Mouse (Mus musculus): ENCODE measurements at regions not wholly inside any gene's neighbourhood (a gene's known extent, or its start where the extent isn't known, plus 50 kb on each side); places are given as distances from the start of the nearest gene placed in this dataset.
"Not testable (repeated sequence)": the region's sequence is repeated elsewhere in the genome, so short reads cannot be mapped to it uniquely, and the experiment has no call there.

DNA sequence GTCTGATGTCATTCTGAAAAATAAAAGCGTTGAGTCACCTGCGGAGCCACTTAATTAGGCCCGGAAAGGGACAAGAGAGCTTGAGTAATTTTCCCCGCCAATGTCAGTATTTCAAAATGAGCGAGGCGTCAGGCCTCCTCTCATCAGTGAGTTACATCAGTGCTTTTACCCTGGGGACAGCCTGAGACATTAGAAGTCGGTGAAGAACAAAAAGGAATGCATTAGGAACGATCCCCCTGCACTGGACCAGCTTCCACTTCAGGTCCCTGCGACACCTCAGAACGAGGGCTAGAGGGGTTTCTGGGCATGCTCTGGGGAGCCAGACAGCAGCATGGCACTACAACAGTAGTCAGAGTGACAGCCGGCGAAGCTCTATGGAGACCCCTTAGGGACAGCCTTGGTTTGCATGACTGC, 162.3 kb downstream of the Bcl2l11 start:
- WGBS (ENCODE audit: insufficient replicate concordance) = 54% methylated on average over 12 of the region's 12 CpGs
- Histone ChIP-seq H3K4me1 (ENCODE audit: control insufficient read depth, insufficient read depth, low read length) (peaks cover 14% of the 10 kb centered on the region; the same call in 1 of the 2 replicates), H3K4me2 (no peak overlapping the region), H3K27ac (ENCODE audit: low read depth, low read length) (no peak overlapping the region), H3K4me3 (ENCODE audit: low read depth, low read length) (no peak overlapping the region), H3K9me3 (replicated peaks; ENCODE audit: control insufficient read depth, low read length) (no peaks in the 10 kb centered on the region), H3K9ac (ENCODE audit: low read depth, low read length) (no peak overlapping the region), H3K36me3 (ENCODE audit: control insufficient read depth, insufficient read depth, low read length) (no peaks in the 10 kb centered on the region), H3K27me3 (ENCODE audit: control insufficient read depth, insufficient read depth, low read length) (no peaks in the 10 kb centered on the region)
- ATAC-seq (replicated peaks; ENCODE audit: insufficient number of reproducible peaks, low FRiP score, low TSS enrichment) = no peak

GRCm38 (mm10) chr2:128290609-128291008, 164.8 kb downstream of the Bcl2l11 start:
- 91% methylated on average over 3 of the region's 3 CpGs for WGBS (ENCODE audit: insufficient replicate concordance)
- Histone ChIP-seq H3K27me3 (ENCODE audit: control insufficient read depth, insufficient read depth, low read length) (no peaks in the 10 kb centered on the region), H3K36me3 (ENCODE audit: control insufficient read depth, insufficient read depth, low read length) (no peaks in the 10 kb centered on the region), H3K9ac (ENCODE audit: low read depth, low read length) (no peak overlapping the region), H3K4me3 (ENCODE audit: low read depth, low read length) (no peak overlapping the region), H3K9me3 (replicated peaks; ENCODE audit: control insufficient read depth, low read length) (no peaks in the 10 kb centered on the region), H3K4me1 (ENCODE audit: control insufficient read depth, insufficient read depth, low read length) (peaks cover 8% of the 10 kb centered on the region; the same call in 1 of the 2 replicates), H3K4me2 (no peak overlapping the region), H3K27ac (ENCODE audit: low read depth, low read length) (no peak overlapping the region)
- no peak for ATAC-seq (replicated peaks; ENCODE audit: insufficient number of reproducible peaks, low FRiP score, low TSS enrichment)

GRCm38 (mm10) chr2:128294610-128295009, 168.8 kb downstream of the Bcl2l11 start:
- Histone ChIP-seq H3K4me1 (ENCODE audit: control insufficient read depth, insufficient read depth, low read length) (peaks cover 13% of the 10 kb centered on the region; the same call in 1 of the 2 replicates), H3K9ac (ENCODE audit: low read depth, low read length) (no peak overlapping the region), H3K4me3 (ENCODE audit: low read depth, low read length) (no peak overlapping the region), H3K9me3 (replicated peaks; ENCODE audit: control insufficient read depth, low read length) (no peaks in the 10 kb centered on the region), H3K4me2 (no peak overlapping the region), H3K36me3 (ENCODE audit: control insufficient read depth, insufficient read depth, low read length) (no peaks in the 10 kb centered on the region), H3K27ac (ENCODE audit: low read depth, low read length) (no peak overlapping the region), H3K27me3 (ENCODE audit: control insufficient read depth, insufficient read depth, low read length) (no peaks in the 10 kb centered on the region)
- no peak for ATAC-seq (replicated peaks; ENCODE audit: insufficient number of reproducible peaks, low FRiP score, low TSS enrichment)
- 80% methylated on average over 3 of the region's 3 CpGs for WGBS (ENCODE audit: insufficient replicate concordance)

DNA sequence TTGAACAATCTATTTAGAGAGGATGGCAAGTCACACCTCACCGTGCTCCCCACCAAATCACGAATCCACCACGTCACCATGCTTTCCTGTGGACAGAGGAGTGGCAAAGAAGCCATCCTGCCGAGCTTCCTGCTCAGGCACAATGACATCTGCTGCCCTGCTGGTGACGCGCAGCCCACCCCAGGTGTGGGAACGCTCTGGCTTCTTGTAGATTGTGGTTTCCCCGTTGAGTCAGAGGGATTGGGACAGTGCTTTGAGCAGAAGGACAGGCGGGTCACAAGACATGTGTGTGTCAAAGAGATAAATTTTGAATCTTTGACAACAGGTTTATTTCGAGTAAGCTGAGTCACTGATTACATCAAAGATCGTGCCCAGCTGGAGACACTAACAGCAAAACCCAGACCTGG, 169.2 kb downstream of the Bcl2l11 start:
- 60% methylated on average over 11 of the region's 11 CpGs for WGBS (ENCODE audit: insufficient replicate concordance)

GRCm38 (mm10) chr2:128295726-128296234, 169.9 kb downstream of the Bcl2l11 start:
- no peak overlapping the region for H3K27ac ChIP-seq (ENCODE audit: low read depth, low read length)
- 60% methylated on average over 3 of the region's 3 CpGs for WGBS (ENCODE audit: insufficient replicate concordance)
- H3K9me3 ChIP-seq (replicated peaks; ENCODE audit: control insufficient read depth, low read length) = no peaks in the 10 kb centered on the region
- H3K4me3 ChIP-seq (ENCODE audit: low read depth, low read length) = no peak overlapping the region
- no peak for ATAC-seq (replicated peaks; ENCODE audit: insufficient number of reproducible peaks, low FRiP score, low TSS enrichment)
- H3K4me2 ChIP-seq = no peak overlapping the region
- no peak overlapping the region for H3K9ac ChIP-seq (ENCODE audit: low read depth, low read length)
- no peaks in the 10 kb centered on the region for H3K27me3 ChIP-seq (ENCODE audit: control insufficient read depth, insufficient read depth, low read length)
- H3K4me1 ChIP-seq (ENCODE audit: control insufficient read depth, insufficient read depth, low read length) = peaks cover 13% of the 10 kb centered on the region; the same call in 1 of the 2 replicates
- H3K36me3 ChIP-seq (ENCODE audit: control insufficient read depth, insufficient read depth, low read length) = no peaks in the 10 kb centered on the region

More for the DNA sequence above, 169.2 kb downstream of the Bcl2l11 start:
- no peaks in the 10 kb centered on the region for H3K36me3 ChIP-seq (ENCODE audit: control insufficient read depth, insufficient read depth, low read length)
- H3K9me3 ChIP-seq (replicated peaks; ENCODE audit: control insufficient read depth, low read length) = no peaks in the 10 kb centered on the region
- no peaks in the 10 kb centered on the region for H3K27me3 ChIP-seq (ENCODE audit: control insufficient read depth, insufficient read depth, low read length)
- ATAC-seq (replicated peaks; ENCODE audit: insufficient number of reproducible peaks, low FRiP score, low TSS enrichment) = no peak
- H3K27ac ChIP-seq (ENCODE audit: low read depth, low read length) = no peak overlapping the region
- H3K4me2 ChIP-seq = no peak overlapping the region
- no peak overlapping the region for H3K4me3 ChIP-seq (ENCODE audit: low read depth, low read length)
- H3K9ac ChIP-seq (ENCODE audit: low read depth, low read length) = no peak overlapping the region
- peaks cover 13% of the 10 kb centered on the region; the same call in 1 of the 2 replicates for H3K4me1 ChIP-seq (ENCODE audit: control insufficient read depth, insufficient read depth, low read length)

GRCm38 (mm10) chr2:128296423-128296822, 170.6 kb downstream of the Bcl2l11 start:
- H3K36me3 ChIP-seq (ENCODE audit: control insufficient read depth, insufficient read depth, low read length); H3K9ac ChIP-seq (ENCODE audit: low read depth, low read length); H3K27ac ChIP-seq (ENCODE audit: low read depth, low read length); H3K4me2 ChIP-seq; H3K27me3 ChIP-seq (ENCODE audit: control insufficient read depth, insufficient read depth, low read length); H3K4me3 ChIP-seq (ENCODE audit: low read depth, low read length); H3K9me3 ChIP-seq (replicated peaks; ENCODE audit: control insufficient read depth, low read length); ATAC-seq (replicated peaks; ENCODE audit: insufficient number of reproducible peaks, low FRiP score, low TSS enrichment): not testable (repeated sequence)
- H3K4me1 ChIP-seq (ENCODE audit: control insufficient read depth, insufficient read depth, low read length) = peaks cover 19% of the 10 kb centered on the region
- 68% methylated on average over 5 of the region's 5 CpGs for WGBS (ENCODE audit: insufficient replicate concordance)

DNA sequence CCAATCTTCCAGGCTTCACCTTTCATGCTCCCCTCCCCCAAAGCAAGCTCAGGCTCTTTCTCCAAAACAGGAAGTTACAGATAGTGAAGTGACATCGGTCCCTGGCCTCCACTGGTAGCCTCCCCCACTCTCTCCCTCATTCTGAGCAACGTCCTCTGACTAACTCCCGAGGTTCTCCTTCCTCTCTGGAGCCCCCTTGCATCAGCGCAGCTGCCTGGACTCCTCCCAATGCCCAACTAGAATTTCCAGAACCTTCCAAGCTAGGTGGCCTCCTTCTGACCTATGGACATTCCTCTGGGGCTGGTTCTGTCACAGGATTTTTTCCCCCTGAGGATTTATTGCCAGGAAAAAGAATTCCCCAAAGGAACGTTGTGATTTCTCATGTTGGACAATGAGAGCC, 171.1 kb downstream of the Bcl2l11 start:
- ATAC-seq (replicated peaks; ENCODE audit: insufficient number of reproducible peaks, low FRiP score, low TSS enrichment) = no peak
- no peak overlapping the region for H3K4me2 ChIP-seq
- H3K9ac ChIP-seq (ENCODE audit: low read depth, low read length) = no peak overlapping the region
- H3K27ac ChIP-seq (ENCODE audit: low read depth, low read length) = no peak overlapping the region
- H3K4me1 ChIP-seq (ENCODE audit: control insufficient read depth, insufficient read depth, low read length) = peaks cover 21% of the 10 kb centered on the region
- no peaks in the 10 kb centered on the region for H3K36me3 ChIP-seq (ENCODE audit: control insufficient read depth, insufficient read depth, low read length)
- H3K27me3 ChIP-seq (ENCODE audit: control insufficient read depth, insufficient read depth, low read length) = no peaks in the 10 kb centered on the region
- no peak overlapping the region for H3K4me3 ChIP-seq (ENCODE audit: low read depth, low read length)
- no peaks in the 10 kb centered on the region for H3K9me3 ChIP-seq (replicated peaks; ENCODE audit: control insufficient read depth, low read length)
- 22% methylated on average over 5 of the region's 5 CpGs for WGBS (ENCODE audit: insufficient replicate concordance)

GRCm38 (mm10) chr2:128297821-128298220, 172.0 kb downstream of the Bcl2l11 start:
- peaks cover 21% of the 10 kb centered on the region for H3K4me1 ChIP-seq (ENCODE audit: control insufficient read depth, insufficient read depth, low read length)
- H3K4me2 ChIP-seq = no peak overlapping the region
- H3K27me3 ChIP-seq (ENCODE audit: control insufficient read depth, insufficient read depth, low read length) = no peaks in the 10 kb centered on the region
- H3K27ac ChIP-seq (ENCODE audit: low read depth, low read length) = no peak overlapping the region
- WGBS (ENCODE audit: insufficient replicate concordance) = 57% methylated on average over 5 of the region's 5 CpGs
- no peak overlapping the region for H3K4me3 ChIP-seq (ENCODE audit: low read depth, low read length)
- ATAC-seq (replicated peaks; ENCODE audit: insufficient number of reproducible peaks, low FRiP score, low TSS enrichment) = no peak
- H3K9me3 ChIP-seq (replicated peaks; ENCODE audit: control insufficient read depth, low read length) = no peaks in the 10 kb centered on the region
- no peaks in the 10 kb centered on the region for H3K36me3 ChIP-seq (ENCODE audit: control insufficient read depth, insufficient read depth, low read length)
- no peak overlapping the region for H3K9ac ChIP-seq (ENCODE audit: low read depth, low read length)

DNA sequence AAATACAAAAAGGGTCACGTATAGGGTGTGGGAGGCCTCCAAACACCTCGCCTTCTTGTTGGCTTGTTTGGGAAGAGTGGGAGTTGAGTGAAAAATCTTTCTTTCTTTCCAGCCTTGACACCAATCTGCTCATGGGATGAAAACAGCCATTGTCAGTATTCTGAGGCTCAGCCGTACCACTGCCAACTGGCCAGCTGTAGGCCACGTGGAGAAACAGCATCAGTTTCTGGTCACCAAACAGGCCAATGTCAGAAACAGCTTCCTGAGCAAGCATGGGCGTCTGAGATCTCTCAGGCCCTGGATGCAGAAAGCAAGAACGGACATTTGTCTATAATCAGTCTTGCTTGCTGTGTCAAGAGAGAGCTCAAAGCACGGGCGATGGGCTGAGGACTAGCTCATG, 173.2 kb downstream of the Bcl2l11 start:
- no peaks in the 10 kb centered on the region for H3K36me3 ChIP-seq (ENCODE audit: control insufficient read depth, insufficient read depth, low read length)
- 78% methylated on average over 8 of the region's 8 CpGs for WGBS (ENCODE audit: insufficient replicate concordance)
- H3K9ac ChIP-seq (ENCODE audit: low read depth, low read length) = no peak overlapping the region
- no peak overlapping the region for H3K27ac ChIP-seq (ENCODE audit: low read depth, low read length)
- no peak overlapping the region for H3K4me2 ChIP-seq
- H3K27me3 ChIP-seq (ENCODE audit: control insufficient read depth, insufficient read depth, low read length) = no peaks in the 10 kb centered on the region
- H3K9me3 ChIP-seq (replicated peaks; ENCODE audit: control insufficient read depth, low read length) = no peaks in the 10 kb centered on the region
- ATAC-seq (replicated peaks; ENCODE audit: insufficient number of reproducible peaks, low FRiP score, low TSS enrichment) = no peak
- H3K4me1 ChIP-seq (ENCODE audit: control insufficient read depth, insufficient read depth, low read length) = peaks cover 22% of the 10 kb centered on the region
- H3K4me3 ChIP-seq (ENCODE audit: low read depth, low read length) = no peak overlapping the region
